Mouse (Mus musculus) midbrain, postnatal 0 days (tissue): ENCODE data around the gene Cd40. TPM values are rescaled to one million over a fixed set of nuclear protein-coding genes. Genes with fewer than 3 reads are reported as not detected.
A peak's percentile ranks its signal among the peaks of the same experiment; 100 is the strongest.

Experiments used
- ATAC-seq: fragments of 200-750 bp; cut with Nextera tagmentation; 2 replicates; pipeline ENCODE4 v1.8.0; 2017; ENCODE audit warnings: moderate number of reproducible peaks, mild to moderate bottlenecking, moderate TSS enrichment, moderate library complexity; ENCODE audit not compliant: low FRiP score
- DNase-seq: peaks from one replicate; pipeline ENCODE4 v3.0.0-alpha.2; 2015; ENCODE audit warnings: low spot score
- H3K27ac ChIP-seq: fragments of 300-500 bp; sonication (generic); 2 replicates; pipeline ENCODE4 v1.5.1; 2014; ENCODE audit warnings: low read depth, mild to moderate bottlenecking, low read length, mixed read lengths
- H3K27me3 ChIP-seq: fragments of 300-500 bp; sonication (generic); 2 replicates; pipeline ENCODE4 v1.6.1; 2014; ENCODE audit warnings: low read length, control low read depth, mixed read lengths; ENCODE audit not compliant: insufficient read depth
- H3K36me3 ChIP-seq: fragments of 300-500 bp; sonication (generic); 2 replicates; pipeline ENCODE4 v1.6.1; 2014; ENCODE audit warnings: low read length, control low read depth, mixed read lengths; ENCODE audit not compliant: insufficient read depth
- H3K4me1 ChIP-seq: fragments of 300-500 bp; sonication (generic); 2 replicates; pipeline ENCODE4 v1.6.1; 2014; ENCODE audit warnings: mild to moderate bottlenecking, control low read depth, antibody characterized with exemption, low read length, mixed read lengths; ENCODE audit not compliant: insufficient read depth
- H3K4me2 ChIP-seq: fragments of 300-500 bp; sonication (generic); 2 replicates; pipeline ENCODE4 v1.6.1; 2014; ENCODE audit warnings: low read depth, mild to moderate bottlenecking, low read length, mixed read lengths; ENCODE audit not compliant: poor library complexity, severe bottlenecking
- H3K4me3 ChIP-seq: fragments of 300-500 bp; sonication (generic); 2 replicates; pipeline ENCODE4 v1.5.1; 2014; ENCODE audit warnings: low read depth, mild to moderate bottlenecking, low read length, moderate library complexity
- H3K9ac ChIP-seq: fragments of 300-500 bp; sonication (generic); replicated peaks from 2 replicates; pipeline ENCODE4 v1.6.1; 2014; ENCODE audit warnings: mild to moderate bottlenecking, low read length, moderate library complexity, mixed read lengths; ENCODE audit not compliant: poor library complexity, severe bottlenecking
- H3K9me3 ChIP-seq: fragments of 300-500 bp; sonication (generic); 2 replicates; pipeline ENCODE4 v1.6.1; 2016; ENCODE audit warnings: low read length, control low read depth
- CTCF ChIP-seq: IDR thresholded peaks from 2 replicates; pipeline ENCODE4 v1.5.1; 2016; ENCODE audit warnings: antibody characterized with exemption, mild to moderate bottlenecking
- WGBS: fragments of 180-500 bp; shearing (Covaris S2); extraction: QIAGEN DNeasy Blood & Tissue Kit; methylation state at CpG from one replicate; pipeline ENCODE4 v1.1.7; 2014; 5-methylcytosine and 5-hydroxymethylcytosine counted together
- polyA plus RNA-seq: library from polyadenylated mRNA; unstranded; fragments of >200 nt; fragmentation: Nextera tagmentation; extraction: Ambion mirVana; gene quantifications from 2 replicates; pipeline ENCODE4 v1.2.1, GENCODE M21; 2015
- total RNA-seq: library from RNA; depleted of rRNA; stranded (reverse); fragments of >200 nt; gene quantifications from 2 replicates; pipeline ENCODE4 v1.2.3, GENCODE M21; 2014

Cd40 gene
- total and polyA plus RNA-seq, 2 experiments from 2014 or later = 4.4 to 5.9 TPM

- TF ChIP-seq CTCF = no peak
- DNase-seq = no peak
These were observed 6.4 kb downstream of the Cd40 start for GRCm38 (mm10) chr2:165061638-165062433.

GRCm38 (mm10) chr2:165064489-165064888 lies 9.1 kb downstream of the Cd40 start:
- WGBS = 71% methylated on average over 7 of the region's 7 CpGs
- no peak for TF ChIP-seq CTCF
- no peak overlapping the region for H3K27ac ChIP-seq
- DNase-seq (no peak), ATAC-seq (no peak)
- no peaks in the 10 kb centered on the region for H3K36me3 ChIP-seq
- H3K4me3 ChIP-seq = no peak overlapping the region
- H3K4me2 ChIP-seq = no peak overlapping the region
- no peaks in the 10 kb centered on the region for H3K9me3 ChIP-seq
- H3K27me3 ChIP-seq = no peaks in the 10 kb centered on the region
- H3K9ac ChIP-seq = no peak overlapping the region
- no peaks in the 10 kb centered on the region for H3K4me1 ChIP-seq

More at GRCm38 (mm10) chr2:165061638-165062433, 6.4 kb downstream of the Cd40 start:
- no peak for ATAC-seq
- H3K27ac ChIP-seq = no peak overlapping the region
- WGBS = 85% methylated on average over 16 of the region's 16 CpGs
- no peak overlapping the region for H3K4me3 ChIP-seq
- no peaks in the 10 kb centered on the region for H3K36me3 ChIP-seq
- no peak overlapping the region for H3K4me2 ChIP-seq
- no peaks in the 10 kb centered on the region for H3K9me3 ChIP-seq
- H3K27me3 ChIP-seq = no peaks in the 10 kb centered on the region
- no peak overlapping the region for H3K9ac ChIP-seq
- H3K4me1 ChIP-seq = no peaks in the 10 kb centered on the region

DNA sequence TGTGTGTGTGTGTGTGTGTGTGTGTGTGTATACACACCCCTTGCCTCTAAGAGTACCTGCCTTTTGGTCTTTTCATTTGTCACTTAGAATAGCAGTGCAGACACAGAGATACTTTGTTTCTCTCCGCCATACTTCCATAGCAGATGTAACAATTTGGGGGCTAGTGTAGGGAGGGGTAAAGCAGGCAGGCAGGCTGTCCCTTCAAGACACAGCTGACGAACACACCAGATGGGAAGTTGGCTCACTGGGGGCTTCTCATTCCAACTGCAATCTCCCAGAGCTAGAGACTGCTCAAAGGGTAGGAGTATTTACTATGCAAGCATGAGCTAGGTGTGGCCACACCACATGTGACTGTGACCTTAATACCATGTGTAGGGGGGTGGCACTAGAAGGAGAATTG lies 13.4 kb downstream of the Cd40 start:
- ATAC-seq = no peak
- DNase-seq = no peak

DNA sequence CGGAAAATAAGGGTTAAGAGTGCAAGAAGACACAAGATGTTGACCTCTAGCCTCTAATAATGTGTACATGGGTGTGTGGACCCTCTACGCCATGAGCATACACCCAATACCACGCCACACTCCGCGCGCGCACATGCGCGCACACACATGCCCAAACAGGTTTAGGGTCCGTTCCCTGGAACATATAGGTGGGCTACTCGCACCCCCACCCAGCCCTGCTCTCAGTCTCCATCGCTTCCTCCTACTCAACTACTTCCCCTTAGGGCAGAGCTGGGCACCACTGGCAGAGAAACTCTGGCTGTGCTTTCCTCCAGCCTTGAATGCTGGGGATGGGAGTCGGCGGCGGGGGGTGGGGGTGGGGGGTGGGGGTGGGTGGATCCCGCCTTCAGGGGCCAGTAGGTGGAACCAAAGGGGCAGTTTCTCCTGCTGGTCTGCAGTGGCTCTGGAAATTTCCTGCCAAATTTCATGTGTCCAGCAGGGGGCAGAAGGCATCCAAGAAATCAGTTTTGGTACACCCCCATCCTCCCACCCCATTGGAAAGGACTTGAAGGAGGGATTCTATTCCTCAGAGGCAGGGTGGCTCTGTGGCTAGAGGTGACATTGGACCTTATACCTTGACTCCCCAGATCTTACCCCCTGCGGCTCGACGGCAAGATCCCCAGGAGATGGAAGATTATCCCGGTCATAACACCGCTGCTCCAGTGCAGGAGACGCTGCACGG lies 14.8 kb downstream of the Cd40 start:
- peak; percentile 89 for TF ChIP-seq CTCF
- ATAC-seq (peak; percentile 49; the same call in 1 of the 2 replicates), DNase-seq (peak; percentile 85)
- Histone ChIP-seq H3K9ac (no peak overlapping the region), H3K36me3 (no peaks in the 10 kb centered on the region), H3K27ac (no peak overlapping the region), H3K9me3 (no peaks in the 10 kb centered on the region), H3K27me3 (peaks cover 7% of the 10 kb centered on the region; the same call in 1 of the 2 replicates), H3K4me2 (peak overlapping the region; percentile 38), H3K4me3 (no peak overlapping the region), H3K4me1 (no peaks in the 10 kb centered on the region)
- WGBS = 23% methylated on average over 20 of the region's 23 CpGs

More for the DNA sequence above, 13.4 kb downstream of the Cd40 start:
- TF ChIP-seq CTCF = no peak
- H3K4me2 ChIP-seq = no peak overlapping the region
- H3K27ac ChIP-seq = no peak overlapping the region
- no peaks in the 10 kb centered on the region for H3K4me1 ChIP-seq
- no peak overlapping the region for H3K9ac ChIP-seq
- no peaks in the 10 kb centered on the region for H3K36me3 ChIP-seq
- H3K27me3 ChIP-seq = peaks cover 2% of the 10 kb centered on the region; the same call in 1 of the 2 replicates
- 82% methylated on average over 2 of the region's 2 CpGs for WGBS
- no peak overlapping the region for H3K4me3 ChIP-seq
- no peaks in the 10 kb centered on the region for H3K9me3 ChIP-seq

GRCm38 (mm10) chr2:165073381-165073781 lies 18.0 kb downstream of the Cd40 start:
- H3K36me3 ChIP-seq = no peaks in the 10 kb centered on the region
- H3K4me2 ChIP-seq = no peak overlapping the region
- H3K27ac ChIP-seq = no peak overlapping the region
- DNase-seq (peak; percentile 67), ATAC-seq (no peak)
- peaks cover 7% of the 10 kb centered on the region; the same call in 1 of the 2 replicates for H3K27me3 ChIP-seq
- no peak overlapping the region for H3K4me3 ChIP-seq
- H3K9ac ChIP-seq = 0 out of 2 replicates have a peak overlapping the region, but pooled peaks have one; percentile 20
- no peaks in the 10 kb centered on the region; the same call in 1 of the 2 replicates for H3K4me1 ChIP-seq
- H3K9me3 ChIP-seq = no peaks in the 10 kb centered on the region
- TF ChIP-seq CTCF = no peak
- 22% methylated on average over 9 of the region's 9 CpGs for WGBS
